Mouse (Mus musculus): ENCODE measurements around the gene Mbnl3. TPM values are rescaled to one million over a fixed set of nuclear protein-coding genes. Genes with fewer than 3 reads are reported as not detected.

The Mbnl3 gene
- 0.13 and 0.21 TPM in 2 replicates for polyA plus RNA-seq (2012; rRNA removed)

- H3K4me1 ChIP-seq (ENCODE audit: control insufficient read depth, insufficient read depth, low read length), result no peaks in the 10 kb centered on the region
- H3K4me3 ChIP-seq (ENCODE audit: insufficient read depth, low read length), result peak within 1 kb of the TSS; percentile 40
- TF ChIP-seq POLR2A (IDR thresholded peaks at IDR 0.05; ENCODE audit: extremely low read depth, insufficient read depth, low read length), result no peak
- no peak for TF ChIP-seq CTCF (IDR thresholded peaks at IDR 0.05; ENCODE audit: extremely low read depth, insufficient read depth, low read length)
- no peak within 1 kb of the TSS for H3K27ac ChIP-seq (ENCODE audit: insufficient read depth, low read length)
These were observed at the start of gene Mbnl3 for GRCm38 (mm10) chrX:51206432-51206831. Gene Mbnl3 (minus strand): TSS chrX:51206532.

- Histone ChIP-seq H3K4me1 (ENCODE audit: control insufficient read depth, insufficient read depth, low read length) (no peaks in the 10 kb centered on the region), H3K27ac (ENCODE audit: insufficient read depth, low read length) (no peak overlapping the region), H3K4me3 (ENCODE audit: insufficient read depth, low read length) (peak overlapping the region; percentile 40)
- TF ChIP-seq CTCF (IDR thresholded peaks at IDR 0.05; ENCODE audit: extremely low read depth, insufficient read depth, low read length) (no peak), POLR2A (IDR thresholded peaks at IDR 0.05; ENCODE audit: extremely low read depth, insufficient read depth, low read length) (no peak)
These were observed 596 bp downstream of the Mbnl3 start for GRCm38 (mm10) chrX:51205548-51206324.

DNA sequence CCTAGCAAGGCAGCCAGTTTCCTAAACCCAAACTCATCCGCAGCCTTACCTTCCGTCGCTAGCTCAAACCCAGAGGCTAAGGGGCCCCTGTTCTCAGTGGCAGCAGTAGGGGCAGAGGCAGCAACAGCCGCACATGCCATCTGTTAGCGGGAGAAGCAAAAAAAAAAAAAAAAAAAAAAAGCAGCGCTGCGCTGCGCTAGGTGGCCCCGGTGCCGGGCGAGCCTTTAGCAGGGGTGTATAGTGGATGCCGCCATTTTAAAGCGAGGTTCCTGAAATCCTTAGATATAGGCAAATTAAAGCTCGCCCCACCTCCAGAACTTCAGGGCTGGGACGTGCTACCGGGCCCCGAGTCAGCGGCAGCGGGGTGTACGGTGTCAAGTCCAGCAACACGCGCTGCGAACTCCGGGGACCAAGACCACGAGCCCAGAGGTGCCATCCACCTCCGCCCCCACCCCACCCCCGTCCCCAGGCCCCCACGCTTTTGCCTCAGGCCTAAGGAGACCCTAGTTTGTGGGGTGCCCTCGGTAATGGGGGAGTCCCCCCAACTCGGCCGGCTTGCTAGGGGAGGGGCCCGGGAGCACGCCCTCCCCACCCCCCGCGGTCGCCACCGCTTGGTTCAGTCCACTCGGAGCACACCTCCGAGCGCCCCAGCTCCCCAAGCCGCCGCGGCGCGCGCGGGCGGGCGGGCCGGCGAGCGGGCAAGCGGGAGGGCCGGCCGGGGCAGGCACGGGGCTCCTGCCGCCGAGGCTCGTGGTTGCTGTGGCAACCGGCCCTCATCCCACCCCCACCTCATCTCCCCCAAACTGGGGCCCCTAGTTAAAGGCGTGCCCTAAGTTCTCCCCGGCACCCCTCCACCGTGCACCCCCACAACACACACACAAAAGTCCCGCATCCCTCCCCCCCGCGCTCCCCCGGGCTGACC is 1.4 kb downstream of the Mbnl3 start:
- no peaks in the 10 kb centered on the region for H3K4me1 ChIP-seq (ENCODE audit: control insufficient read depth, insufficient read depth, low read length)
- no peak for TF ChIP-seq POLR2A (IDR thresholded peaks at IDR 0.05; ENCODE audit: extremely low read depth, insufficient read depth, low read length)
- no peak for TF ChIP-seq CTCF (IDR thresholded peaks at IDR 0.05; ENCODE audit: extremely low read depth, insufficient read depth, low read length)
- H3K4me3 ChIP-seq (ENCODE audit: insufficient read depth, low read length), result peak overlapping the region; percentile 40; the same call in 1 of the 2 replicates
- H3K27ac ChIP-seq (ENCODE audit: insufficient read depth, low read length), result no peak overlapping the region

DNA sequence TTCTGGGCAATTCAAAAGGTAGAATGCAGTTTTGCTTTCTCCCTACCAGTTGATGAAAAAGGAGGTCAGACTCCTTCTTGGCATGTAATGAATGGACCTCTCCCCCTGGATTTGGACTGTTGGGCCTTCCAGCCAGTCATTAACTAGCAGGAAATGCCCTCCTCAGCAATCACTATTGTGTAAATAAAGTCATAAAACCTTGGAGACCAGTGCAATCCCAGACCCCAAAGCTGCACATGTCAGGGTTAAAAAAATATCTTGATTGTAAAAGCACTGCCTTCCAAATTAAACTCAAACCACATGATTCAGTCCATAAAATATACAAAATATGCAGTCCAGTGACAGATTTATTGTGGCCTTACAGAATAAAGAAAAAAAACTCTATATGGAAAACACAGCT is 9.3 kb downstream of the Mbnl3 start:
- H3K4me1 ChIP-seq (ENCODE audit: control insufficient read depth, insufficient read depth, low read length), result no peaks in the 10 kb centered on the region
- no peak overlapping the region for H3K4me3 ChIP-seq (ENCODE audit: insufficient read depth, low read length)
- no peak for TF ChIP-seq CTCF (IDR thresholded peaks at IDR 0.05; ENCODE audit: extremely low read depth, insufficient read depth, low read length)
- no peak for TF ChIP-seq POLR2A (IDR thresholded peaks at IDR 0.05; ENCODE audit: extremely low read depth, insufficient read depth, low read length)
- no peak overlapping the region for H3K27ac ChIP-seq (ENCODE audit: insufficient read depth, low read length)

- no peak overlapping the region for H3K27ac ChIP-seq (ENCODE audit: insufficient read depth, low read length)
- no peak overlapping the region for H3K4me3 ChIP-seq (ENCODE audit: insufficient read depth, low read length)
- no peak for TF ChIP-seq POLR2A (IDR thresholded peaks at IDR 0.05; ENCODE audit: extremely low read depth, insufficient read depth, low read length)
- no peak for TF ChIP-seq CTCF (IDR thresholded peaks at IDR 0.05; ENCODE audit: extremely low read depth, insufficient read depth, low read length)
- no peaks in the 10 kb centered on the region for H3K4me1 ChIP-seq (ENCODE audit: control insufficient read depth, insufficient read depth, low read length)
These were observed 34.4 kb downstream of the Mbnl3 start for GRCm38 (mm10) chrX:51171914-51172313.

DNA sequence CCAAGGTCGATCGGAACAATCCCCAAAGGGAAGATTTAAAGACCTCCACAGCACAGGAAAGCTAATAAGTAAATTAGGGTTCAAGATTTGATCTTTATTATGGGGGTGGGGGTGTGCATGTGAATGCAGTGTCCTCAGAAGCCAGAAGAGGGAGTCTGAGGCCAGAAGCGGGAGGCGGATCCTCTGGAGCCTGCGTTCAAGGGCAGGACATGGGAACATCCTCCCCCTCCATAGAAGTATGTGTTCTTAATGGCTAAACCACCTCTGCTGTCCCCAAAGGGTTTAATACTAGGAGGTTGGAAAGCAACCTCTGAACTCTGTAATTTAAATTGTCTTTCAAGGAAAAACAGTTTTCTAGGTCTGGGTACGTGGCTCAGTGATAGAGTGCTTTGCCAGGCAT is 34.9 kb downstream of the Mbnl3 start:
- no peaks in the 10 kb centered on the region for H3K4me1 ChIP-seq (ENCODE audit: control insufficient read depth, insufficient read depth, low read length)
- no peak for TF ChIP-seq CTCF (IDR thresholded peaks at IDR 0.05; ENCODE audit: extremely low read depth, insufficient read depth, low read length)
- no peak for TF ChIP-seq POLR2A (IDR thresholded peaks at IDR 0.05; ENCODE audit: extremely low read depth, insufficient read depth, low read length)
- H3K4me3 ChIP-seq (ENCODE audit: insufficient read depth, low read length), result no peak overlapping the region
- no peak overlapping the region for H3K27ac ChIP-seq (ENCODE audit: insufficient read depth, low read length)

DNA sequence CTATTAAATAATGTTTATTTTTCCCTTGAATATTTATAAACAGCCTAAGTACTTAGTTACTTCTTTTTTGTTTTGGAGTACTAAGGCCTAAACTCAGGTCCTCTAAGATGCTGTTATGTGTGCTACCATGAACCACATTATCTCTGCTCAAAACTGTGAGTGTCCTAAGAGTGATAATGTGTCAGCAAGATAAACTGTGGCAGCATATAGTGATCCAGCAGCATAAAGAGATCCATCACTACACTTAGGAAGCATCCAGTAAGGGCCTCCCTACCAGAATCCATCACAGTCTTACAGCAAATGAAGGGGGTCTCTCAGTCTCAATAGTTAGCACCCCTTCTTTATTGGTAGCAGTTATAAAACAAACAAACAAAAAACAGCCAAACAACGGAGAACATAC is 35.9 kb downstream of the Mbnl3 start:
- Histone ChIP-seq H3K4me3 (ENCODE audit: insufficient read depth, low read length) (no peak overlapping the region), H3K27ac (ENCODE audit: insufficient read depth, low read length) (no peak overlapping the region), H3K4me1 (ENCODE audit: control insufficient read depth, insufficient read depth, low read length) (no peaks in the 10 kb centered on the region)
- no peak for TF ChIP-seq POLR2A (IDR thresholded peaks at IDR 0.05; ENCODE audit: extremely low read depth, insufficient read depth, low read length)
- TF ChIP-seq CTCF (IDR thresholded peaks at IDR 0.05; ENCODE audit: extremely low read depth, insufficient read depth, low read length), result no peak

DNA sequence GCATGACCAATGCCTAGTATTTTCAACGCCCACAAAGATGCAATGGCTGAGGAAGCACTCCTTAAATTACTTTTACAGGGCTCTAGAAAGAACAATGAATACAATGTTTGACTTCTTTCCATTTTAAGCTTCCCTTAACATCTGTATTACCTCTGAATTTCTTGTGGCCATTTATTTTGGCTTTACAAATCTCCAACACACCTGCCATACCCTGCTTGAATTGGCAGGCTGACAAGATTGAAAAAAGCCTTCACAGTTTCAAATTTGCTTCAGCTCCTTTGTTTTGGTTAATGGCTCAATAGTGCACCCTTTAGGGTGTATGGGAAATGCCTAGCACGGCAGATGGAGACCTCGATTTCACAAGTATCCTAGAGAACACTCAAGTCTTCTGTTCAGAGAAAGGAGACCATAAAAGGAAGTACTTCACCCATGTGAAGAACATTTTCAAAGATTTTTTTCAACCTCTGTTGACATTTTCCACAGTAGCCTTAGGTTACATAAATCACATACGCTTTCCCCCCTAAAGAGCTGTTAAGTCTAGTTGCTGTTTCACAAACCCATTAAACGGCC is 36.8 kb downstream of the Mbnl3 start:
- H3K4me1 ChIP-seq (ENCODE audit: control insufficient read depth, insufficient read depth, low read length), result no peaks in the 10 kb centered on the region
- TF ChIP-seq POLR2A (IDR thresholded peaks at IDR 0.05; ENCODE audit: extremely low read depth, insufficient read depth, low read length), result no peak
- TF ChIP-seq CTCF (IDR thresholded peaks at IDR 0.05; ENCODE audit: extremely low read depth, insufficient read depth, low read length), result no peak

GRCm38 (mm10) chrX:51167976-51168375 is 38.4 kb downstream of the Mbnl3 start:
- Histone ChIP-seq H3K4me1 (ENCODE audit: control insufficient read depth, insufficient read depth, low read length) (no peaks in the 10 kb centered on the region), H3K27ac (ENCODE audit: insufficient read depth, low read length) (no peak overlapping the region), H3K4me3 (ENCODE audit: insufficient read depth, low read length) (no peak overlapping the region)
- TF ChIP-seq CTCF (IDR thresholded peaks at IDR 0.05; ENCODE audit: extremely low read depth, insufficient read depth, low read length) (no peak), POLR2A (IDR thresholded peaks at IDR 0.05; ENCODE audit: extremely low read depth, insufficient read depth, low read length) (no peak)

More for the DNA sequence above, 36.8 kb downstream of the Mbnl3 start:
- H3K4me3 ChIP-seq (ENCODE audit: insufficient read depth, low read length), result no peak overlapping the region
- no peak overlapping the region for H3K27ac ChIP-seq (ENCODE audit: insufficient read depth, low read length)
